Mouse (Mus musculus) liver, adult 2 months (tissue): Measurements from ENCODE around the gene Tmem240. TPM values are rescaled to one million over a fixed set of nuclear protein-coding genes. Genes with fewer than 3 reads are reported as not detected.
A peak's percentile ranks its signal among the peaks of the same experiment; 100 is the strongest.

ENCODE experiments used
- DNase-seq: peaks from one replicate; pipeline ENCODE4 v3.0.0-alpha.2; 2011; ENCODE audit warnings: low read depth, low spot score; ENCODE audit errors: extremely low read depth
- H3K27ac ChIP-seq: fragments of 200-500 bp; replicated peaks from 2 replicates; pipeline ENCODE4 v1.5.1; 2012; ENCODE audit warnings: low read depth, mild to moderate bottlenecking, control low read depth, inconsistent platforms, low read length; ENCODE audit not compliant: insufficient read depth
- H3K27me3 ChIP-seq: fragments of 200-500 bp; 2 replicates; pipeline ENCODE4 v1.6.1; 2012; ENCODE audit warnings: mild to moderate bottlenecking, moderate library complexity, low read length, inconsistent platforms; ENCODE audit not compliant: control insufficient read depth, insufficient read depth
- H3K36me3 ChIP-seq: fragments of 200-500 bp; 2 replicates; pipeline ENCODE4 v1.6.1; 2012; ENCODE audit warnings: low read length, inconsistent platforms; ENCODE audit not compliant: control insufficient read depth, insufficient read depth
- H3K4me1 ChIP-seq: fragments of 200-500 bp; 2 replicates; pipeline ENCODE4 v1.6.1; 2011; ENCODE audit warnings: low read length; ENCODE audit not compliant: control insufficient read depth, insufficient read depth
- H3K4me3 ChIP-seq: fragments of 200-500 bp; 2 replicates; pipeline ENCODE4 v1.5.1; 2011; ENCODE audit warnings: low read depth, mild to moderate bottlenecking, control low read depth, low read length, moderate library complexity; ENCODE audit not compliant: insufficient read depth
- H3K79me2 ChIP-seq: fragments of 200-500 bp; 2 replicates; pipeline ENCODE4 v1.6.1; 2012; ENCODE audit warnings: inconsistent platforms, mild to moderate bottlenecking, low read length, moderate library complexity; ENCODE audit not compliant: control insufficient read depth, insufficient read depth
- H3K9ac ChIP-seq: fragments of 200-500 bp; 2 replicates; pipeline ENCODE4 v1.6.1; 2012; ENCODE audit warnings: low read depth, mild to moderate bottlenecking, control low read depth, inconsistent platforms, low read length
- CTCF ChIP-seq: fragments of 200-500 bp; IDR thresholded peaks from 2 replicates; pipeline ENCODE4 v1.5.1; 2011; ENCODE audit warnings: low read depth, low read length, control low read depth
- POLR2A ChIP-seq: fragments of 200-500 bp; IDR thresholded peaks from 2 replicates; pipeline ENCODE4 v1.6.1; 2011; ENCODE audit warnings: low read length, control low read depth; ENCODE audit not compliant: insufficient read depth; ENCODE audit errors: extremely low read depth
- WGBS: fragments of 180-500 bp; shearing (Covaris S2); methylation state at CpG from one replicate; pipeline ENCODE4 v1.1.7; 2018; 5-methylcytosine and 5-hydroxymethylcytosine counted together
- polyA plus RNA-seq: library from polyadenylated mRNA; depleted of rRNA; stranded (reverse); fragments of >200 nt; gene quantifications from 2 replicates; pipeline ENCODE4 v1.2.3, GENCODE M21; 2012
- total RNA-seq: library from RNA; depleted of rRNA; stranded (reverse); fragments of >200 nt; gene quantifications from 2 replicates; pipeline ENCODE4 v1.2.3, GENCODE M21; 2014

Tmem240 gene
- total and polyA plus RNA-seq, 2 experiments = under 0.01 to 0.20 TPM

DNA sequence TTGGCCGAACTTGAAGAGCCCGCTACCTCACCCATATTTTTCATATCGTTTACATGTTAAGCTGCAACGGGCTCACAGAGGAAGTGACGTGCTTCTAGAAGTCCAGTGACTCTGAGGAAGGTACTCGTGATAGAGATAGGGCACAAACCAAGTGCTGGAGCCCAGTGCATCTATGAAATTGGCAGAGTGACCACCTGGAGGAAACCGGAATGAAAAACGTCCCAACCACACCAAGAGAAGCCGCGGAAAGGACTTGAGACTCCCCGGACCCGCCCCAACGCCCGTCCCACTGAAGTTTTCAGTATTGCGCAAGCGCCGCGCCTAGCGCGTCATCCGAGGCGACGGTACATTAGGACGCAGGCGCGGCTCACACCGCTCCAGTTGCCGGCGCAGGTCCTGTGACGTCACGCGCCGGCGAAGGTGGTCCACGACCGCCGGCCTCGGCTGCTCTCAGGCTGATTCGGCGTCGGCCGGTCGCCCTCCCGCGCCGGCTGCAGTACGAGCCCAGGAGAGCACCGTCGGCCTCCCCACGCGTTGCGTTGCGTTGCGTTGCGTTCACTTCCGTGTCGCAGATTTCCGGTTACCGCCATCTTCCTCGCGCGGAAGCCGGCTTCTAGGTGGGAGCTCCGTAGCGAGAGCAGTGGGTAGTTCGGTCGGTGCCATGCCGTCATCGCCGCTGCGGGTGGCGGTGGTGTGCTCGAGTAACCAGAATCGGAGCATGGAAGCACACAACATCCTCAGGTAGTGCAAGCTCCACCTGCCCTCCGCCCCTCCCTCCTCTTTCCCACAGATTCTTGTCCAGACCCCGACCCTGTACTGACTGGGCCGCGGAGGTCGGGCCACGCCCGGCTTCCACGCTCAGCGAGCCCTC, 29.6 kb upstream of the Tmem240 start, which contains the start of gene Ssu72:
Ssu72 (plus strand) TSS at position 80 of the 871 bp plus-strand sequence.
- under 1% methylated on average over 83 of the region's 83 CpGs for WGBS
- H3K27me3 ChIP-seq = no peaks in the 10 kb centered on the region
- no peaks in the 10 kb centered on the region for H3K36me3 ChIP-seq

DNA sequence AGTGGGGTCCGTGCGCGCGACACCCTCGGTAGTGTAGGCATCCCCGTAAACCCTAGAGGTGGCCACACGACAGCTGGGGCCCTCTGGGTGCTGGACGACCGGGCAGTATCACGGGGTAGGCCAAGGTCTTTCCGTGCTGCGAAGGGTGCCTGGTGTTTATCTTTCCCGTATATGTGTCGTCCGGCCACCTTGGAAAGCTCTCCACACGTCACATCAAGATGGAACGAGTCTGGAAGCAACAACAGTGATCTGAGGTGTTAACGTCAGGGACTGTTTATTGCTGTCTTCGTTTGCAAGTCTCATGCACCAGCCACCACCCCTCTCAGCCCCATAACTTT, 29.0 kb upstream of the Tmem240 start:
- Histone ChIP-seq H3K4me1 (peaks cover 2% of the 10 kb centered on the region), H3K79me2 (peaks cover 22% of the 10 kb centered on the region)
- under 1% methylated on average over 19 of the region's 19 CpGs for WGBS

More for the DNA sequence above, 29.6 kb upstream of the Tmem240 start, which contains the start of gene Ssu72:
- peak within 1 kb of the TSS; percentile 97 for H3K9ac ChIP-seq
- H3K4me1 ChIP-seq = peaks cover 2% of the 10 kb centered on the region
- TF ChIP-seq POLR2A = no peak
- TF ChIP-seq CTCF = no peak
- H3K27ac ChIP-seq = peak within 1 kb of the TSS; percentile 92
- H3K79me2 ChIP-seq = peaks cover 19% of the 10 kb centered on the region
- peak within 1 kb of the TSS; percentile 79 for H3K4me3 ChIP-seq
- peak; percentile 81 for DNase-seq

DNA sequence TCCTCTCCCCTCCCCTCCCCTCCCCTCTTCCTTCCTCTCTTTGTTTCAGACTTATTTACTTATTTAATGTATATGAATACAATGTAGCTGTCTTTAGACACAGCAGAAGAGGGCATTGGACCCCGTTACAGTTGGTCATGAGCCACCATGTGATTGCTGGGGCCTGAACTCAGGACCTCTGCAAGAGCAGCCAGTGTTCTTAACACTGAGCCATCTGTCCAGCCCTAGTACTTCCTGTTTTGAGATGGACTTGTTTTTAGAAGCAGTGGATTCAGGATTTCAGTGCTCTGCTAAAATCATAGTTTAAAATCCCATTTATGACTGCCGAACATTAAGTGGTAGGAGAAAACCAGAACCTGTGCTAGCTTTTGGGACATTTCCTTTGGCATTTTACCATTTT, 26.0 kb upstream of the Tmem240 start:
- peaks cover 28% of the 10 kb centered on the region for H3K79me2 ChIP-seq
- DNase-seq = no peak
- no peak overlapping the region for H3K9ac ChIP-seq
- no peaks in the 10 kb centered on the region for H3K27me3 ChIP-seq
- WGBS = 82% methylated on average over 2 of the region's 2 CpGs
- no peak overlapping the region for H3K4me3 ChIP-seq
- 0 out of 2 replicates have a peak, but pooled peaks cover 2% of the 10 kb centered on the region for H3K36me3 ChIP-seq
- H3K27ac ChIP-seq = no peak overlapping the region
- TF ChIP-seq CTCF (no peak), POLR2A (no peak)
- H3K4me1 ChIP-seq = peaks cover 4% of the 10 kb centered on the region

More for the DNA sequence above, 29.0 kb upstream of the Tmem240 start:
- Histone ChIP-seq H3K9ac (peak overlapping the region; percentile 97), H3K27ac (peak overlapping the region; percentile 92), H3K4me3 (peak overlapping the region; percentile 79), H3K36me3 (no peaks in the 10 kb centered on the region), H3K27me3 (no peaks in the 10 kb centered on the region)
- TF ChIP-seq CTCF (no peak), POLR2A (no peak)
- DNase-seq = peak; percentile 35

DNA sequence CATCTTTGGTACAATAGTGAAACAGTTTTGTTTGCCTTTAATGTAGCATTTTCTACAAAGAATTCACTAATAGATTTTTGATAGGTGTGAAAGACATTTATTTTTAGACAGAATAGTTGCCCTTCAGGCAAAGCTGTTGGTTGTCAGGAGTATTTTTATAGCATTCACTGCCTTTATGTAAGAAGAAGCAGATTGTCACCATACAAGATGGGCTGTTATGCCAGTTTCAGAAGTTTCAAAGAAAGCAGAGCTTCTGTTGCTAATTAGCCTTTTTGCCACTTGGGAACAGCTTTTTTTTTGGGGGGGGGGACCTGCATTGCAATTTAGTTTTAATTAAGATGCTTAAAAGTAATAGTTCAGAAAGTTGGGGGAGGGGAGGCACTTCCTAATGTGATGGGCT, 25.6 kb upstream of the Tmem240 start:
- TF ChIP-seq CTCF (no peak), POLR2A (no peak)
- Histone ChIP-seq H3K27me3 (no peaks in the 10 kb centered on the region), H3K4me3 (no peak overlapping the region), H3K9ac (no peak overlapping the region), H3K79me2 (peaks cover 28% of the 10 kb centered on the region), H3K27ac (no peak overlapping the region), H3K4me1 (peaks cover 4% of the 10 kb centered on the region), H3K36me3 (0 out of 2 replicates have a peak, but pooled peaks cover 2% of the 10 kb centered on the region)
- no peak for DNase-seq

DNA sequence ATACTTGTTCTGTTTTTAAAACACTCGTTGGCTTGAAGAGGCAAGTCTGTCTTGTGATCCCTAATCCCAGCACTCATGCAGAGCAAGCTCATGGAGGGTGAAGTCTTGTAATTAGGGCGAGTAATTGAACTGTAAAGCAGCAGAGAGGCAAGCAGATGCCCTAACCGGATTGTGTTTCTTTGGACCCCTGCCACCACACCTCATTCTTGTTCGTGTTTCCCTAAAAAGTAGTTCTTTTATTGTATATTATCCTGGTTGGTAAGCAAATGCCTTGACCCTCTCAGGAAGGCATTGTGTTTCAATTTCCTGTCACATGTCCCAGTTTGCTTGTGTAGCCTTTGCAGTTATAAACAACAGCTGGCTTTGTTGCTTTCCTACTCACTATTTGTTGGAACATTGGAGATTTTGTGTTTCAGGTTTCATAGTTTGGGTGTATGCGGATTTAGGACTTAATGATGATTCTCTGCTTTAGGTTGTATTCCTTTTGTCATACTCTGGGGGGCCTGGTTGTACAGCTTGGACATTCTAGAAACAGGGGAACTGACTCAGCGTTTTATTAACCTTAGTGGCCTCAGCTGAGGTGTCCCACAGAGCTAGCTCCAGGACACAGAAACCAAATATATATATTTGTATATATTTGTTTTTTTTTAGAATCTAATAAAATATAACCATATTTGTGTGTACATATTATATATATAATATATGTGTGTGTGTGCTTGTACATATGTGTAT, 23.9 kb upstream of the Tmem240 start:
- H3K4me3 ChIP-seq = no peak overlapping the region
- peak; percentile 31 for DNase-seq
- 67% methylated on average over 6 of the region's 6 CpGs for WGBS
- H3K36me3 ChIP-seq = peaks cover 11% of the 10 kb centered on the region; the same call in 1 of the 2 replicates
- TF ChIP-seq POLR2A (no peak), CTCF (no peak)
- H3K4me1 ChIP-seq = peaks cover 4% of the 10 kb centered on the region
- no peaks in the 10 kb centered on the region for H3K27me3 ChIP-seq
- H3K79me2 ChIP-seq = peaks cover 20% of the 10 kb centered on the region; the same call in 1 of the 2 replicates
- H3K9ac ChIP-seq = 0 out of 2 replicates have a peak overlapping the region, but pooled peaks have one; percentile 21
- peak overlapping the region; percentile 52; the same call in 1 of the 2 replicates for H3K27ac ChIP-seq
